Mouse (Mus musculus) stomach, embryonic 15.5 days (tissue): ENCODE results near the gene Elmo3. TPM values are rescaled to one million over a fixed set of nuclear protein-coding genes. Genes with fewer than 3 reads are reported as not detected.

Experiments
- ATAC-seq: fragments of 200-750 bp; cut with Nextera tagmentation; 2 replicates; pipeline ENCODE4 v1.8.0; 2017; ENCODE audit warnings: low read depth, moderate number of reproducible peaks, moderate TSS enrichment; ENCODE audit not compliant: insufficient read depth, low FRiP score
- H3K27ac ChIP-seq: fragments of 300-500 bp; sonication (generic); 2 replicates; pipeline ENCODE4 v1.5.1; 2015; ENCODE audit warnings: mild to moderate bottlenecking, inconsistent platforms
- H3K27me3 ChIP-seq: fragments of 300-500 bp; sonication (generic); replicated peaks from 2 replicates; pipeline ENCODE4 v1.6.1; 2015; ENCODE audit warnings: inconsistent platforms
- H3K36me3 ChIP-seq: fragments of 300-500 bp; sonication (generic); 2 replicates; pipeline ENCODE4 v1.6.1; 2015; ENCODE audit warnings: inconsistent platforms
- H3K4me1 ChIP-seq: fragments of 300-500 bp; sonication (generic); 2 replicates; pipeline ENCODE4 v1.6.1; 2015; ENCODE audit warnings: inconsistent platforms
- H3K4me2 ChIP-seq: fragments of 300-500 bp; sonication (generic); 2 replicates; pipeline ENCODE4 v1.6.1; 2015; ENCODE audit warnings: mild to moderate bottlenecking, inconsistent platforms
- H3K4me3 ChIP-seq: fragments of 300-500 bp; sonication (generic); replicated peaks from 2 replicates; pipeline ENCODE4 v1.5.1; 2015; ENCODE audit warnings: inconsistent platforms
- H3K9ac ChIP-seq: fragments of 300-500 bp; sonication (generic); 2 replicates; pipeline ENCODE4 v1.6.1; 2015; ENCODE audit warnings: inconsistent platforms
- H3K9me3 ChIP-seq: fragments of 300-500 bp; sonication (generic); 2 replicates; pipeline ENCODE4 v1.6.1; 2016; ENCODE audit warnings: inconsistent platforms
- WGBS: fragments of 180-500 bp; shearing (Covaris S2); methylation state at CpG from one replicate; pipeline ENCODE4 v1.1.7; 2015; 5-methylcytosine and 5-hydroxymethylcytosine counted together
- polyA plus RNA-seq: library from polyadenylated mRNA; unstranded; fragments of >200 nt; fragmentation: Nextera tagmentation; extraction: Ambion mirVana; gene quantifications from 2 replicates; pipeline ENCODE4 v1.2.1, GENCODE M21; 2015

Gene Elmo3
- polyA plus RNA-seq, 1 experiment from 2014 or later = 15.9 TPM

GRCm38 (mm10) chr8:105339886-105340635 is 34.7 kb downstream of the Elmo3 start:
- H3K9ac ChIP-seq = no peak overlapping the region
- peaks cover 41% of the 10 kb centered on the region for H3K4me1 ChIP-seq
- H3K27ac ChIP-seq = peak overlapping the region; percentile 66; the same call in 1 of the 2 replicates
- H3K4me3 ChIP-seq = no peak overlapping the region
- ATAC-seq = peak; percentile 57
- no peaks in the 10 kb centered on the region for H3K9me3 ChIP-seq
- WGBS = 63% methylated on average over 6 of the region's 6 CpGs
- H3K36me3 ChIP-seq = peaks cover 26% of the 10 kb centered on the region
- H3K27me3 ChIP-seq = no peaks in the 10 kb centered on the region
- H3K4me2 ChIP-seq = no peak overlapping the region

- Histone ChIP-seq H3K4me2 (no peak overlapping the region), H3K36me3 (peaks cover 15% of the 10 kb centered on the region), H3K9ac (no peak overlapping the region), H3K4me3 (no peak overlapping the region), H3K27ac (peak overlapping the region; percentile 66), H3K27me3 (no peaks in the 10 kb centered on the region), H3K4me1 (peaks cover 52% of the 10 kb centered on the region), H3K9me3 (no peaks in the 10 kb centered on the region)
- WGBS = 27% methylated on average over 8 of the region's 8 CpGs
- ATAC-seq = no peak
These were observed 36.0 kb downstream of the Elmo3 start for GRCm38 (mm10) chr8:105341399-105341798.

DNA sequence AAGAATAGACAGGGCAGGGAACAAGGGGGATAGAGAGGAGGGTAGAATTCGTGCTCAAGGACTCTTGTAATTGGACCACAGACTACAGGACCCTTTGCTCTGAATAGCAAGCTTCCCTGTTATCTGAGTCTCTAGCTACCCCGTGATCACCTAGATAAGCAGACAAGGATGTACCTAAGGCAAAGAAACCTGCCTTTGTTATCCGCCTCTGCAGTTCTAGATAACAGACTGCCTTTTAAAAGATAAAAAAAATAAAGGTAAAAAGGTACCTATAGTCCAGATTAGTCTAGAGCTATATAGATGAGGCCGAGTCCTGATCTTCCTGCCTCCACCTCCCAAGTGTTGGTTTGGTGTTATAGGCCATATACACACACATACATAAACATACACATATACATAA is 37.4 kb downstream of the Elmo3 start:
- Histone ChIP-seq H3K4me1 (peaks cover 59% of the 10 kb centered on the region), H3K4me2 (no peak overlapping the region), H3K9ac (no peak overlapping the region), H3K36me3 (0 out of 2 replicates have a peak, but pooled peaks cover 6% of the 10 kb centered on the region), H3K27me3 (no peaks in the 10 kb centered on the region), H3K9me3 (no peaks in the 10 kb centered on the region), H3K4me3 (no peak overlapping the region), H3K27ac (peak overlapping the region; percentile 61; the same call in 1 of the 2 replicates)
- 57% methylated on average over 4 of the region's 4 CpGs for WGBS
- no peak for ATAC-seq

GRCm38 (mm10) chr8:105343791-105344574 is 38.6 kb downstream of the Elmo3 start:
- Histone ChIP-seq H3K9me3 (no peaks in the 10 kb centered on the region), H3K36me3 (no peaks in the 10 kb centered on the region), H3K4me2 (peak overlapping the region; percentile 3; the same call in 1 of the 2 replicates), H3K9ac (no peak overlapping the region), H3K27ac (peak overlapping the region; percentile 61), H3K27me3 (no peaks in the 10 kb centered on the region), H3K4me1 (peaks cover 55% of the 10 kb centered on the region), H3K4me3 (no peak overlapping the region)
- 50% methylated on average over 8 of the region's 8 CpGs for WGBS
- no peak for ATAC-seq

GRCm38 (mm10) chr8:105345061-105345975 is 39.9 kb downstream of the Elmo3 start:
- H3K36me3 ChIP-seq = no peaks in the 10 kb centered on the region
- peak overlapping the region; percentile 96 for H3K4me2 ChIP-seq
- 33% methylated on average over 7 of the region's 7 CpGs for WGBS
- H3K4me1 ChIP-seq = peaks cover 52% of the 10 kb centered on the region
- H3K9me3 ChIP-seq = no peaks in the 10 kb centered on the region
- peak overlapping the region; percentile 88 for H3K27ac ChIP-seq
- H3K4me3 ChIP-seq = no peak overlapping the region
- no peak overlapping the region for H3K9ac ChIP-seq
- no peak for ATAC-seq
- H3K27me3 ChIP-seq = 0 out of 2 replicates have a peak, but pooled peaks cover 5% of the 10 kb centered on the region

- no peaks in the 10 kb centered on the region for H3K9me3 ChIP-seq
- peak overlapping the region; percentile 52 for H3K9ac ChIP-seq
- 0 out of 2 replicates have a peak, but pooled peaks cover 5% of the 10 kb centered on the region for H3K27me3 ChIP-seq
- ATAC-seq = peak; percentile 25; the same call in 1 of the 2 replicates
- peak overlapping the region; percentile 88 for H3K27ac ChIP-seq
- H3K36me3 ChIP-seq = no peaks in the 10 kb centered on the region
- peak overlapping the region; percentile 96 for H3K4me2 ChIP-seq
- WGBS = 2% methylated on average over 34 of the region's 34 CpGs
- H3K4me1 ChIP-seq = peaks cover 42% of the 10 kb centered on the region
- H3K4me3 ChIP-seq = peak overlapping the region; percentile 77
These were observed 41.4 kb downstream of the Elmo3 start for GRCm38 (mm10) chr8:105346611-105347427.

- Histone ChIP-seq H3K9ac (peak within 1 kb of the TSS; percentile 52), H3K9me3 (no peaks in the 10 kb centered on the region), H3K4me1 (peaks cover 39% of the 10 kb centered on the region), H3K36me3 (no peaks in the 10 kb centered on the region), H3K27me3 (0 out of 2 replicates have a peak, but pooled peaks cover 5% of the 10 kb centered on the region), H3K4me2 (peak within 1 kb of the TSS; percentile 96), H3K4me3 (peak within 1 kb of the TSS; percentile 77), H3K27ac (peak within 1 kb of the TSS; percentile 88)
- under 1% methylated on average over 53 of the region's 53 CpGs for WGBS
- ATAC-seq = peak; percentile 88
These were observed 42.2 kb downstream of the Elmo3 start, which contains the start of gene Fhod1 for GRCm38 (mm10) chr8:105347428-105348221. Gene Fhod1, minus strand, starts transcription at chr8:105347953.

GRCm38 (mm10) chr8:105348450-105349095 is 43.2 kb downstream of the Elmo3 start, which contains the start of gene Slc9a5:
Gene Slc9a5, plus strand, starts transcription at chr8:105348843.
- ATAC-seq = no peak
- H3K27ac ChIP-seq = peak within 1 kb of the TSS; percentile 88
- no peaks in the 10 kb centered on the region for H3K36me3 ChIP-seq
- H3K9ac ChIP-seq = peak within 1 kb of the TSS; percentile 52
- H3K4me2 ChIP-seq = peak within 1 kb of the TSS; percentile 96
- peaks cover 34% of the 10 kb centered on the region for H3K4me1 ChIP-seq
- 0 out of 2 replicates have a peak, but pooled peaks cover 5% of the 10 kb centered on the region for H3K27me3 ChIP-seq
- under 1% methylated on average over 34 of the region's 34 CpGs for WGBS
- no peaks in the 10 kb centered on the region for H3K9me3 ChIP-seq
- peak within 1 kb of the TSS; percentile 77 for H3K4me3 ChIP-seq

GRCm38 (mm10) chr8:105349096-105349771 is 43.8 kb downstream of the Elmo3 start:
- WGBS = under 1% methylated on average over 43 of the region's 48 CpGs
- peak overlapping the region; percentile 52; the same call in 1 of the 2 replicates for H3K27ac ChIP-seq
- H3K4me1 ChIP-seq = peaks cover 31% of the 10 kb centered on the region
- H3K4me3 ChIP-seq = peak overlapping the region; percentile 77
- peak overlapping the region; percentile 51; the same call in 1 of the 2 replicates for H3K9ac ChIP-seq
- no peaks in the 10 kb centered on the region for H3K36me3 ChIP-seq
- H3K4me2 ChIP-seq = peak overlapping the region; percentile 96
- H3K27me3 ChIP-seq = 0 out of 2 replicates have a peak, but pooled peaks cover 5% of the 10 kb centered on the region
- H3K9me3 ChIP-seq = no peaks in the 10 kb centered on the region
- ATAC-seq = no peak
